Mouse (Mus musculus) adrenal gland, adult 8-10 months (tissue): ENCODE measurements around the gene Lgals3. TPM values are rescaled to one million over a fixed set of nuclear protein-coding genes. Genes with fewer than 3 reads are reported as not detected.

Experiments
- DNase-seq: peaks from one replicate; pipeline ENCODE4 v3.0.0; 2022
- total RNA-seq, 4 experiments: library from RNA; stranded (reverse); gene quantifications; 2 replicates each; pipeline ENCODE4 v1.2.4; 2022

Gene Lgals3
- total RNA-seq, 4 experiments from 2014 or later = 13.9 to 50.0 (median 27.4) TPM

DNA sequence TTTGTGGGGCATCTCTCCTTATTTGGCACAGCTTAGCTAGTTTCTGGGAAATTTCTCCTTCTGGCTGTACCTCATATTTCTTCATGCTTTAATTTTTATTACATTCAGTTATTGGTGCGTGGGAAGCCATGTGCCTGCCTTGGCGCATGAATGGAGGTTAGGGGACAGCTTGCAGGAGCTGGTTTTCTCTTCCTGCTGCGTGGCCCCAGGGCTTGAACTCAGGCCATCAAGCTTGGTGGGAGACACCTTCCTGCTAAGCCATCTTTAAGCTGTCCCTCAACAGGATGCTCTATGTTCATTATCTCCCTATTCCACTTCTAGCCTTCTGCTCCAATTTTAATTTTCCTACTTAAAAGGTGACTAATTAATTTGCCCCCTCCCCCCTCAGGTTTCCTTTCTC, 3.2 kb downstream of the Lgals3 start:
- DNase-seq = no peak

DNA sequence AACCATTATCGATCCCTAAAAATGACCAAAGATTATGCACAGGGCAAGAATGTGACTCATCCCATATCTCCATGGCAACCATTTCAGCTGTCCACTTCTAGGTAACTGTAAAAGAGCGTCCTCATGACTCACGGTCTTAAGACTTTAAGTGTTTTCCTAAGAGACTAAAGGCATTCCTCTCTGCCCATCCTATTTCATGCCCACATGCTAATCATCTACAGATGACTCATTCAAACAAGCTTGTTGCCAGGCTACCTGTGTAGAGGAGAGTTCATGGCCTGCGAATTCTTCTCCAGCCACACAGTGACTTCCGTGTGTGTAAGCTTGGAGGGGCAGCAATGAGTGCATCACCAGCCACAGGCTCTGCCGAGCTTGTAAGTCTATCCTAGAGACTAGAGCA, 4.1 kb downstream of the Lgals3 start:
- no peak for DNase-seq

DNA sequence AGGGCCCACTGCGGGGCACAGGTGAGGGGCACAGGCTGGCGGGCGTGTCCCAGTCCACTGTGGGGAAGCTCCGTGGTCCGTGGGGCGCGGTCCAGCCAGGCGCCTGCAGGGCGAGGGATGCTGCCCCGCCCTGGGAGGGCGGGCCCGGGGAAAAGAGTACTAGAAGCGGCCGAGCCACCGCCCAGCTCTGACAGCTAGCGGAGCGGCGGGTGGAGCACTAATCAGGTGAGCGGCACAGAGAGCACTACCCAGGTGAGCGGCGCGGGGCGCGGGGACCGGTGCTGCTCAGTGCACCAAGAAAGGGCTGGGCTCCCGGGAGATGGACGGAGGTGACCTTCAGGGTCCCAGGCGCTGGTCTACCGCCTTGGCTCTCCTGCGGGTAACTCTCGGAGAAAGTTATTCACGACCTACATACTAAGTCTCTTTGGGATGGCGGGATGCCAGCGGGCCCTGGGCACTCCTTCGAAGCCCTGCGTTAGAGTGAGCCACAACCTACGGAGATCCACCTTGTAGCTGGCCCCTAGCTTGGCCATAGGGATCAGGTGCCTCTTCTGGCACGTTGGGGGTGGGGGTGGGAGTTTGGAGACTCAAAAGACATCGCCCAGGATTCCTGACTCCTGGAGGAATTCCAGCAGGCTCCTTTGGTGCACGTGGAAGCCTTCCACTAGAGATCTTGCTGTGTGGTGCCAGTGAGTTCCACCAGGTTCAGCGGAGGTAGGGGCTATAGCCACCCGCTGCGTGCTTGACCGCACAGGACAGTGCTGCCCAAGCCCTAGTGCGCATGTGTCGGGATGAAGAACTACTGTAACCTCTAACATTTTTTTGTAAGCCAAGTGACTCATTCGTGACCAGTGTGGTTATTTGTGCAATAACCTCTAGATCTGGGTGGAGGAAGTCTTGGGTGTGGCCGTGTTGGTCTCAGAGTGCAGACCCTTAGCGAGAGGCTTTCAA, 6.5 kb downstream of the Lgals3 start:
- DNase-seq = peak; percentile 63

DNA sequence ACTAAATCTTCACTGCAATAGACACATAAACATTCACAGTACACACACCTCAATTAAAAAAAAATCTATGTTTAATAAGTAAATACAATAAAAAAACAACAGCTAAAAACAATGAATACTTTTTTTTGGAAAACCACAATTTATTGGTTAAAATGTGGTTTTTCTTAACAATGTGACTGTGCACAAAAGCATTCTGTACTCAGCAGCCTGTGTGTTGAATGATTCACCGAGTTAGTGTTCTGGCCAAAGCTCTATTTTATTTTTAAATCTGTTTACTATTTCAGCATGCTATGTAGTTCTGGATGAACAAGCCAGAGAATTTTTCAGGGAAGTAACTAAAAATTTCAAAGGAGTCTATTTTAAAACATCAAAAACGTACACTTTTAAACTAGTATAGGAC, 9.0 kb downstream of the Lgals3 start:
- DNase-seq = no peak

DNA sequence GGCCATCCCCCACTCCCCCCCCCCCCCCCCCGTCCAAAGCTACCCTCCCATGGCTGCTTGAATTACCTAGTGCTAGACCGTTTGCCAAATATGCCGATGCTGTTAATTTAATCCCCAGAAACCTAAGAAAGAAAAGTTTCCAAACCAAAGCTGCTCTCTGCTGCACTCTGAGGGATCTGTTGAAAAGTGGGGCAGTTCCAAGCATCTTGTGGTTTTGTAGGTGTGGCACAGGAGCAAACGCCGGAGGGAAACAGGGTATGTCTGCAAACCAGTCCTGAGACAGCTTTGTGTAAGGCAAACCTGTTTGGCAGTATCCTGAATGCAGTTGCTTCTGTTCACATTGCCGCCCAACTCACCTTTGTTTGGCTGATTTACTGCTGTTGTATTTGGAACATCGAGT, 10.8 kb downstream of the Lgals3 start:
- no peak for DNase-seq

DNA sequence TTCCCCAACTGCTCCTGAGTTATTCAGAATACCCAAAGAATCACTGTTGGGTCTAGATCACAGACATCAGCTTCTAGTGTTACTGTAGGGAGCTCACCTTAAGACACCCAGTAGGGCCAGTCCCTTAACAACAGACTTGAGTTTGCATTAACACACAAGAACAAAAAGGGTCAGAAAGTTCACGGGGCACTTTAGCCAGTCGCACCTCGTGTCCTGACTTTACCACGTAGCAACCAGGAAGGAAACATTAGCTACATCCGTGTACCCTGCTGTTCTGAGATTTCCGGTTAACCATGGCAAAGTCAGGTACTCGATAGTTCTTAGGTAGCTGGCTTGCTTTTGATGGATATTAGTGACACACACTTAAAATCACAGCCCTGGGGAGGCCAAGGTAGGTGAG, 16.4 kb downstream of the Lgals3 start:
- no peak for DNase-seq

DNA sequence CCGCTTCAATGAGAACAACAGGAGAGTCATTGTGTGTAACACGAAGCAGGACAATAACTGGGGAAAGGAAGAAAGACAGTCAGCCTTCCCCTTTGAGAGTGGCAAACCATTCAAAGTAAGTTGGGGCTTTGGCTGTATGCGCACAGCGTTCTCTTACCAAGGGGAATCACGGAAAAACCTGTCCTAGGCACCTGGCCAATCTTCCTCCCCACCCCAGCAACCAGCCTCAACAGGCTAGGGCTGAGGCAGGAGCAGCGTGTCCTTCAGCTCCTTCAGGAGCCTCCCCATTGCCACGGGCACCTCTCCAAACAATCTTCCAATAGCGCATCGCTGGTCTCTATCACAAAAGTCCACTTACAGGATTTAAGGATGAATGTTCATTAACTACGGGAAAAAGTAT, 17.1 kb downstream of the Lgals3 start:
- DNase-seq = no peak

DNA sequence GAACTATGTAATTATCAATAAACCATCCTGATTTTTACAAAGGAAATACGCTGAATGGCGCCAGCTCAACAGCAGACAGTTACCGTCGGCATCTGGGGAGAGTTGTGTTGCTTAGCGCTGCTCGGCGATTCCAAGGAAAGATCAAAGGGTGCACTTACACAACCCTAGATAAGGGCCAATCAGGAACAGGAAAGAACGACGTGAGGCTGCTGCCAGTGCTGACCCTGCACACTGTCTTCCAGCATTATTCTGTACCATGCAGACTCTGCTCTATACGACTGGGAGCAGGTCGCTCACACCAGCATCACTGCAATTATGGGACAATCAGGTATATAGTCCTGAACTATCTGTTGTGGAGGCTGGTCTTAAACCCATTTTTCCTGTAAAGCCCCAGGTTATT, 18.6 kb downstream of the Lgals3 start:
- DNase-seq = no peak

DNA sequence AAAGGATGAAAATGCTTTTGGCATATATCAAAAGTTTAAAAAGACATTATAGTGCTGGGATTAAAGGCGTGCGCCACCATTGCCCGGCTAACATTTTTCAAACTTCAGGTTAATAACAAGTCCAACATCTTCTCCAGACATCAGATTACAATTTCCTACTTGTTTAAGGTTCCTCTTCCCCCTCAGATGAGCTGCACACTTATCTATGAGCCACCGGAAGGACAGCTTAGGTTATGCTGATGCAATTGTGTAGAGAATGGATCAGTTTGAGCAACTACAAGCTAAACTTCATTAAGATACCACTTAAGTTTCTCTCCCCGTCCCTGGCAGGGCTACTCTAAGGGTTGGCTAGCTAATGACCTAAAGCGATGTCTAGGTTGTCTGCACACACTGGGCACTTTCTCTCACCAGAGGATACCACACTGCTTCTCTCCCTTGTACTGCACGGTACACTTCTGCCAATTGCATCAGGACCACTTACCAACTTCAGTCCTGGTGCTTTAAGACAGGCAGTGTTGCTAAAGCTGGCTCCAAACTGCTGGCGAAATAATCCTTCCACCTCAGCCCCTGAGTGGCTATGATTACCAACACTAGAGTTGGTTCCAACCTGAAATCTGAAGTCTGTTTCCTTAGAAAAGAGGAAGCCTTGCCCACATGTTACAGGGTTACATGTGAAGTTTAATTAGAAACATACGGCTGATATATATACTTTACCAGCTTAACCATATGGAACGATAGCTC, 26.0 kb downstream of the Lgals3 start:
- DNase-seq = no peak

DNA sequence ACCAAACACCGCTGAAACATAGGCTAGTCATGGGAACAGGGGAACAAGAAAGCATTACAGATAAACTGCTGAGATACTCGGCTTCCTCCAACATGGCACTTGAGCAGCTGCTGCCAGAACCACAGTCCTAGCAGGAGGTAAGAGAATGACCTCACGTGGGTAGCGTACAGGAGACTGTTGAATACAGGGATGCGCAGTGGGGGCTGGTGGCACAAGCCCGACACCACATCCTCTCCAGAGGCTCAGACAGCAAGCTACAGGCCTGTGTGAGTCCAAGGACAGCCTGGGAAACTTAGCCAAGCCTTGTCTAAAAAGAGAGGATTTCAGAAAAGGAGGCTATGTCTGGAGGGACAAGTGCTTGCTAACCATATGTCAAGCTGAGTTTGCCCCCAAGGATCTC, 27.5 kb downstream of the Lgals3 start:
- DNase-seq = no peak

DNA sequence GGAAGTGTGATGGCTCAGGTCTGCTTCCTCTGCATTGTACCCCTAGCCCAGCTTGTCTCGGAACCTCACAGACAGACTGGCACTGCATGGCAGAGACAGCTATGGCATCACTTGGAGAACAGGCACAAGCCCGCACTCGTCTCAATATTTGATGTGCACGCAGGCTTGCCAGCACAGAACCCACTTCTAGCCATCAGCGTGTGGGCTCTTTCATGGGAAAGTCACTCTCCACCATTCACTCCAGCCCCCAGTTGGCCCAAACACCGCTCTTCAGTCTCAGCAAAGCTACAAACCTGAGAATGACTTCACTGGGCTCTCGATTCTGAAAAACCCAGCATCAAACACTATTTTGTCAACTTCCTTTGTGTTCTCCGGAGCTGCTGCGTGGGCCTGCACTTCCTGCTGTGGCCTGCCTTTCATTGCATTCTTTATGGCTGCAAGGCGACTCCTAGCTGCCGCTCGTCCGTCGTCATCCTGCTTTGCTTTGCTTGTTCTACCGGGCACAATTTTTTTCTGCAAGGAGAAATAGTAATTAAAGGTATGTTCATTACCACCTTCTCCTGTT, 28.0 kb downstream of the Lgals3 start:
- DNase-seq = no peak

DNA sequence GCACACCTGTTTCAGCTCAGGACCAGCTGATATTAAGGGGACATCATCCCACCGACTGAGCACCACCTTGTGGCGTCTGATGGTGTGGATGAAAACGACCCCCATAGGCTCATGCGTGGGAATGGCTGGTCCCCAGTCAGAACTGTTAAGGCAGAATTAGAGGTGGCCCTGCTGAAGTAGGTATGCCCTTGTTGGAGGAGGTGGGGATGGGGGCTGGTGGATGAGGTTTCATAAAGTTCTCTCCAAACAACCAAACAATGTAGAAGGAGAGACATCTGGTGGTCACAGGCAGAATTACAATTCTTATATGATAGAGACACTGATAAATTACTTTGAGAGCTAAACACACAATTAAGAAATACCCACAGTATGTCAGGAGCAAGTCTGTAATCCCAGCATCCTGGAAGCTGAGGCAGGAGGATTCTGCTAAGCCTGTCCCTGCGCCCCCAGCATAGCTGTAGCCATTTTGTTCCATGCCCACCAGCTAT, 28.7 kb downstream of the Lgals3 start:
- no peak for DNase-seq

DNA sequence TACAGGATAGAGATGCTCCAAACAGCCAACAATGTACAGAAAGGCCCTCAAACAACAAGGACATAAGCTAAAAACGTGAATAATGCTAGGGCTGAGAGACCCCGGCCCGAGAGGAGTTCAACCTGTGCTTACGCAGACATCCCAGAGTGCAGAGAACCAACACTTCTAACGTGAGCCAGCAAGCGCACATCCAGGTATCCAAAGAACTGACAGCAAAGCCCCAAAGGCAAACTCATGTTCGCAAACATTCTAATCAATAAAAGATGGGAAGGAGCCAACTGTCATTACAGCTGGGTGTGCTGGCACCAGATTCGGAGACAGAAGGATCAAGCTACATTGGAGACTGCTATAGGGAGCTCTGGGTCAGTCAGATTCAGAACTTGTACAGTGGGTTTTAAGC, 35.2 kb downstream of the Lgals3 start:
- DNase-seq = no peak

DNA sequence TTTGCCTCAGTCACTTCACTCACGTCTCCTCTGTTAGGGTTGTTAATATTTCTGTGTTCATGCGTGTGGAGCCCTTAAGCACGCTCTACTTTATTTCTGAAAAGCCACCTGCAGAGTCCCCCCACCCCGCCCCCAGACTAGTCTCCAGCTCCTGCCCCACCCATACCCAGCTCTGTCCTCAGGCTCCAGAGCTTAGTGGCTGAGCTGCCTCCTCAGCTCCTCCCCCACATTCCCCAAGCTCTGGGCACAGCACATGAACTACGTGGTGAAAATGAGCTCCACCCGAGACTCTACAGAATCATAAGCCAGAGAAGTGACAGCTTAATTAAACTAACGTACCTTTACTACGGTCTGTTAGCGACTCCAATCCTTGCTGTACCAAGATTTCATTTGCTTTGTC, 38.4 kb downstream of the Lgals3 start:
- DNase-seq = no peak

DNA sequence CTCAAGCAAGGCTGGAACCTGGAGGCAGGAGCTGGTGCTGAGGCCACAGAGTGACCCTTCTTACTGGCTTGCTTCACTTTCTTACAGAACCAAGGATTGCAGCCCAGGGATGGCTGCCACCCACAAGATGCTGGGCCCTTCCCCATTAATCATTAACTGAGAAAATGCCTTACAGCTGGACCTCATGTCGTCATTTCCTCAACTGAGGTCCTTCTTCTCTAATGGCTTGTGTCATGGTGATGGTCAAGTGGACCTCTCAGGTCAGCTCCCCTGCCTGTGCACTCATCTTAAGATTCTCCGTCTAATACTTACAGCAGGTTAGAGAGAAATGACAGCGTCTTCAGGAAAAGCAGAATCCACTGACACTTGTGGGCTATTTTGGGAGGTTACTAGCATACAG, 49.8 kb downstream of the Lgals3 start:
- DNase-seq = no peak

DNA sequence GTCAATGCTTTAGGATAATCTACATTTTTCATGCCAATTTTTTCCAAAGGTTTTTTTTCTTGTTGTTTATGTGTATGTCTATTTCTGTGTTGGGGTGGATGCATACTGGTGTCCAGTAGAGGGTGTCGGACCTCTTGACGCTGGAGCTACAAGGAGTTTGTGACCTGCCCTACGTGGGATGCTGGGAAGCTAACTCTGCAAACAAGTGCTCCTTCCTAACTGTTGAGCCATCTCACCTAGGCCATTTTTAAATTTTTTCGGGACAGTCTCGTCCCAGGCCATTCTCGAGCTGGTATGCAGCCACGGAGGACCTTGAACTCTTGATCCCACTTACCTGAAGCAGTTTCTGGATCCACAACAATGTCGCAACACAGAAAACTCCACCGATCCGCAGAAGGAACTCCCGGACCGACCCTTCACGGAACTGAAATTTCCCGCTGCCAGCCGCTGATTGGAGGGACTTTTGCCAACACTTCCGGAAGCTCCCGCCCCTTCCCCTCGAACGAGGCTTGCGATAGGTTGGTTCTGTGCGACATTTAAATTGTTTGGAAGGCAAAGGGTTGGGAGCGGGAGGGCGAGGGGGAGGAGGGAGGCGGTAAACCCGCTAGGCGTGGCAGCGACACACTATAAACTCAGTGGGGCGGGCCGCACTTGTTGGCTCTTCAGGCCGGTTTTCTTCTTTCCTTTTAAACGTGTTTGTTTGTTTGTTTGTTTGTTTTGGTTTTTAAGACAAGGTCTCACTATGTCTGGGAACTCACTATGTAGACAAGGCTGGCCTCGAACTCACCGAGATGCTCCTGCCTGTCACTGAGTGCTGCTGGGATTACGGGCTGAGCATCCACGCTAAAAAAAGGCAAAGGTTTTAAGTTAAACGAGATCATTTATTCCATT, 50.5 kb downstream of the Lgals3 start, which contains the start of gene Dlgap5:
Dlgap5 (minus strand) TSS at position 633 of the 891 bp plus-strand sequence.
- peak; percentile 89 for DNase-seq

DNA sequence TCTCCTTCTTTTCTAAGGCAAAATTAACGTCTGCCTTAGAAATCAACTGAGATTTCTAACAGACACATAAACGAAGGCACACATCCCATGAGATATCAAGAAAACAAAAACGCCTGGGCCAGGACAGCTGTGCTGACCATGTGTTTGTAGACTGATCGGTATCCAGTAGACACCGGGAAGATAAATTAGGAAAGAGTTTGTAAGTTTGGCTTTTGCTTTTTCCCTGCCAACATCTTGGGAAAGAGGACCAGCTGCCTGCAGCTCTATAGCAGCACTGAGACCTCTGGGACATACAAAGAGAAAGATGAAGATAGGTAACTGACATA, 51.1 kb downstream of the Lgals3 start:
- DNase-seq = no peak

DNA sequence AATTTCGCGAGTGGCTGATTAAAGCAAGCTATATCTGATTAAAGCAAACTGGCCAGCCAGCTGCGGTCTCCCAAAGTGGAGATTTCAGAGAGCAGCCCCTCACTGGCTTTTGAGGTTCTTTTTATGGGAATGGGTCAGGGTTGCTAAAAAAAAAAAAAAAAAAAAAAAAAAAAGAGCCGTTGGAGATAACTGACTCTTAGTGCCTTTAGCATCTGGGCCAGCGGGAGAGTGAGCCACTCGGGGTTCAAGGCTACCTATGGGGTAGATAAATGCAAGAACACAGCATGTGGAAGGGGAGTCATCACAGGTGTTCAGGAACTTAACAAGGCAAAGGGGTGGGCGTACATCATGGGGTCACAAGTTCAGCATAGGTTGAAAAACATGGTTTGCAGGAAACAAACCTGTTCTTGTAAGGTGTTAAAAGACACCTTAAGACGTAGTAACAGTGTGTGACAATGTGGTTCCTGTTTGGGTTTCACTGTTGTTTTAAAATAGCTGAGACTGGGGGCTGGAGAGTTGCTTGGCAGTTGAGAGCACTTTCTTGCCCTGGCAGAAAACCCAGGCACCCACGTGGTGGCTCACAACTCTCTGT, 51.6 kb downstream of the Lgals3 start:
- no peak for DNase-seq

DNA sequence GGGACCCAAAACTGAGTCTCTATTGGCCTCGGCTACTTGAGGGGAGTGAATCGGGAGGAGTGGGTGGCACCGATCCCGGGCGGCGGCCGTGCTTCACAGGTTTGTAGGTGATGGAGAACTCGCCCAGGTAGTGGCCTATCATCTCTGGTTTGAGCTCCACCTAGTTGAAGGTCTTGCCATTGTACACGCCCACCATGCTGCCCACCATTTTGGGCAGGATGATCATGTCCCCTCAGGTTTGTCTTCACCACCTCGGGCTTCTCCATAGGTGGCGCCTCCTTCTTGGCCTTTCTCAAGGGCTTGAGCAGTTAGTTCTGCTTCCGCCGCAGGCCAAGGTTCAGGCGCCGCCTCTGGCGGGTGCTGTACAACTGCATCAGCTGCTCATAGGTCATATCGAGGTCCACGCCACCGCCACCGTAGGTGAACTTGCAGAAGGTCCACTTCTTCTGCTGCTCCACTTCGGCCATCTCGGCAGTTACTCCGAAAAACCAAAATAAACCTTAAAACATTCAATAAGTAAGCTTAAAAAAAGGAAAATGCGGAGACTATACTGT, 52.2 kb downstream of the Lgals3 start:
- DNase-seq = no peak

DNA sequence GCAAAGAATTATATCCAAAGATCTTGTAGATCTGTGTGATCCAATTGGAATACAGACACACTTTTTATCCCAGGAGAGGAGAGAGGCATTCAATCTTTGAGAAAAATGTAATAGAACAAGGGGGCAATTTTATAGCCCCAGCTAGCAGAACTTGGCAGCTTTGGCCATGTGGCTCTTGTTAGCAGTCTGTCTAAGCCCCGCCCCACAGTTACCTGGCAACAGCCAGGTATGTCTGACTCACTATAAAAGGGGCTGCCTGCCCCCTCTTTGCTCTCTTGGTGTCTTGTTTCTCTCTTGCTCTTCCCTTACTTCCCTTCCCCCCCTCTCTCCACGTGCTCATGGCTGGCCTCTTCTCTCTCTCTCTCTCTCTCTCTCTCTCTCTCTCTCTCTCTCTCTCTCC, 54.1 kb downstream of the Lgals3 start:
- DNase-seq = no peak

DNA sequence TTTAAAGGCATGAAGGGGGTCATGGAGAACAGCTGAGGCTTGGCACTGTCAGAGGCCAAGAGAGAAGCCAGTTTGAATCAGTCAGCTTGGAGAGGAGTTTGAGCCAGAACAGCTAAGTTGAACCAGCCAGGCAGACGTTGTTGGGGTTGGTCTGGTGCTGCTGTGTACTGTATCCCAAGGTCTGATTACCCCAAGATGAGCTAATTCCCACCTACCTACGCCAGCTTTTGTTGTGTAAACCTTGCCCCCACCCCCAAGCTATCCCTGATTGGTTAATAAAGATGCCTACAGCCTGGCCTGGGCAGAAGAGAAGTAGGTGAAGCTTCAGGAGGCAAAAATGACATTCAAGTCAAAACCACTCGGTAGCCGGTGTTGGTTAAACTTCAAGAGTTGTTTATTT, 54.9 kb downstream of the Lgals3 start:
- DNase-seq = no peak

DNA sequence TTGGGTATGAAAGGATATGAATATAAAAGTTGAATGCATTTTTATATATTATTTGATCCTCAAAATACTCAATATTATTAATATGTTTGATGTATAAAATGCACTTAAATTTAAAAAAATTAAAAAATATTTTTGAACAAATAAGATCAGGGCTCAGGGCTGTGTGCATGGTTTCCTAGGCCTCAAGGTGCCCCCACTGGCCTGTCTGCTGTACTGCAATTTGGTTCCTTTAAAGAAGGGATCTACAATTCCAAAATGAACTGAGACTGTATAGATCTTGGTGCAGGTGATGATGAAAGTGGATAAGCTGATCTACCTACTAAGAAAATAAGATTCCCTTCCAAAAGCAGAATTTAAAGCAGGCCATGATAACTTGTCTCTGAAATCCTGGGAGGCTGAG, 65.4 kb downstream of the Lgals3 start:
- no peak for DNase-seq
